Mouse (Mus musculus): ENCODE measurements at regions not wholly inside any gene's neighbourhood (a gene's known extent, or its start where the extent isn't known, plus 50 kb on each side); places are given as distances from the start of the nearest gene placed in this dataset.

- no peak for DNase-seq
Measured at GRCm38 (mm10) chr10:39316533-39316932, 52.1 kb upstream of the Fyn start.

GRCm38 (mm10) chr10:39315434-39316174 lies 53.1 kb upstream of the Fyn start:
- no peak for DNase-seq

DNA sequence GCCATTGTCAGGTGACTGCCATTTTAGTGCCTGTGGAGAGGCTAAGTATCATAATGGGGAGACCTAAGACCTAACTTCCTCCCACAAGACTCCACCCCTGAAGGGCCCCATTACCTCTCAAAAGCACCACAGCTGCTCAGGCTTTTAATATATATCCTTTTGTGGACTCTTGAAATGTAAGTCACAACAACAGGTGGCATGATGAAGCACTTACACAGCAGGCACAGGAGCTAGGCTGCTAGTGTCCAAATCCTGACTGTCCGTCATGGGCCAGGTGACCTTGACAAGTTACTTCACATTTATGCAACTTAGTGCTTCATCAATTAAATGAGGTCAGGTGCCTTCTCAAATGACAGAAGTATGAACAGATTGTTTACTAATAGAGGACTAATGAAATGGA lies 57.2 kb upstream of the Fyn start:
- no peak for DNase-seq

- DNase-seq = no peak
Measured at GRCm38 (mm10) chr10:39308535-39308934, 60.1 kb upstream of the Fyn start.

DNA sequence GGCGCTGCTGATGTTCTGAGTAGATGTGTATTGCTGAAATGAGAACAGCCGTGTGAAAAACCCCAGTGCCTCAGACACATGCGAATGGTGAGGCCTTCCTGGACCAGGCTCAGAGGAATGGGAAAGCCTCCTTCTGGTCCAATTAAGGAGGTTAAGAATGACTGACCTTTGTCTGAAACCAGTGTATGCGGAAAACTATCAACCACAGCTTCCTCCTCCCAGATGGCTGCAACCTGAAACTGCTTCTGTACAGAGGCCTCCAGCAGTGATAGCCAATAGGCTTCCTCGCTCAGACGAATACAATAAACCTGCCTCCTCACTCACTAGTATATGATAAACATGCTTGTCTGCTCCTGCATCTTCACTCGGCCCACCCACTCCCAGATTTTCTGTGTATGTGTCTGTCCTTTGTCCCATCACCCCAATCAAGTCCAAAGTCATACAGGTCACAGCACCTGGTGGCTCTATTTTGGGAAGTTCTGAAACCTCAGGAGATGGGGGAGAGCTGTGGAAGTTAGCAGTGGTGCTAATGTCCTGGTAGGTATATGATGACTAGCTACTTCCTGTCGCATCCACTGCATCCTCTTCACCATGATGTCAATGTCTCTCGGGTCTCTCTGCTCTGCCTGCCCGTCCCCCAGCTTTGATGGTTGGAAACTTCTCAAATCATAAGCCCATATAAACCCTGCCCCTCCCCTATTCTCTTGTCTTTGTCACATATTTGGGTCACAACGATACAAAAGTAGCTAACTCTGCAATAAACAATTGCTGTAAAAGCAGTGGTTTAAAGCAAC lies 75.8 kb upstream of the Fyn start:
- no peak for DNase-seq

GRCm38 (mm10) chr10:39291747-39292198 lies 76.9 kb upstream of the Fyn start:
- DNase-seq = no peak

GRCm38 (mm10) chr10:39291134-39291746 lies 77.4 kb upstream of the Fyn start:
- peak; percentile 20 for DNase-seq

GRCm38 (mm10) chr10:39290245-39290644 lies 78.4 kb upstream of the Fyn start:
- DNase-seq = no peak

DNA sequence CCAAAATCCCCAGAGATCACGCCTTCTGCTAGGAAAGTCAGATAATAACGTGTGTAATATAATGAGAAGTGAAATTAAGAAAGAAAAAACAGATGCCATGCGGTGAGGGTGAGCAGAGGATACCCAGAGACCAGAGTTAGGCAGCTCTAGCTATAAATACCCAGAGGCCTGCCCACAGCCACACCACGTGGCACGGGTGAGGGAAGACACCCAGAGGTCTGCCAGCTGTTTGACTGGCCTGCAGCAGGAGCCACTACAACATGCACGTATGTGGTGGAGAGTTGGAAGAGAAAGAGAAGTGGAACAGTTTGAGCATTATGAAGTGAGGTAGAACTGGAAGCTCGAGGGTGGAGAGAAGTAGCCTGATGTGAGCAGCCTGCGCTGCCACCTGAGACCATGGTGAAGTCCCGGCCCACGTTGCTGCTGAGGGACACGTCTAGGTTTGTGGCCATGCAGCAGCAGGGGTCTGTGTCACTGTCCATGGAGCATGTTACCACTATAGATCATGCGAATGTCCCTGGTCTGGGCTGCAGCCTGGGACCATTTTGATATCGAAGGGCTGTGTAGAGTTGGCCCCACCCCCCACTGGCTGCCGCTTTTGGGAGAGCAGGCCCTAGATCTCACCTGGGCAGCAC lies 88.2 kb upstream of the Fyn start:
- no peak for DNase-seq

DNA sequence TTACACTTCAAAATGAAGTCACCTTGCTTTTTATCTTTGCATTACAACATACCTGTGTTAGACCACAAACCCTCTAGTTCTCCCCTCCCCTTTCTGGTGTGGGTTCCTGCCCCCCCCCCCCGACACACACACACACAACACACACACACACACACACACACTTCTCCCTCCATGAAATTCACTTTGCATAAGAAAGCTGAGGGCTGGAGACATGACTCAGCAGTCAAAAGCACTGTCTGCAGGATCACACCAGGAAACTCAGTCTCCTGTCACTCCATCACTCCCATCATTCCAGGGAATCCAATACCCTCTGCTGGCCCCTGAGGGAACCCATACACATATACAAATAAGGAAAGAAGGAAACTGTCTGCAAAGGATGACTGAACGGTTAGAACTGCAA lies 94.5 kb upstream of the Fyn start:
- DNase-seq = no peak

DNA sequence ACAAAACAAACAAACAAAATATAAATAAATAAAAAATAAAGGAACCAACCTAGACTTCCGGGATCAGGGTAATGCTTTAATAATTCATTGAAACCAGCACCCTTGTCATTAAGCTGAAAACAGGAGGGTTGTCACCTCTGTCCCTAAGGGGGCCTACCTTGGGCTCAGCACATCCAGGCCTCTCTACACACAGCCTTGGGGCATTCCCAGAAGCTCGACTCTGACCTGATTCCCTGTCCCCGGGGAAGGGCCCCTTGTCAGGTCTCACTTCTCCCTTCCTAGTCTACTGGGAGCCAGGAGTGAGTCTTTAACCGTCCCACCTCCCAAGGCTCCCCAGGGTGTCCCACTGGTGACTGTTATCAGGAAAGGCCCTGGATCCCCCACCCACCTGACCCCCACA lies 95.2 kb upstream of the Fyn start:
- DNase-seq = no peak

DNA sequence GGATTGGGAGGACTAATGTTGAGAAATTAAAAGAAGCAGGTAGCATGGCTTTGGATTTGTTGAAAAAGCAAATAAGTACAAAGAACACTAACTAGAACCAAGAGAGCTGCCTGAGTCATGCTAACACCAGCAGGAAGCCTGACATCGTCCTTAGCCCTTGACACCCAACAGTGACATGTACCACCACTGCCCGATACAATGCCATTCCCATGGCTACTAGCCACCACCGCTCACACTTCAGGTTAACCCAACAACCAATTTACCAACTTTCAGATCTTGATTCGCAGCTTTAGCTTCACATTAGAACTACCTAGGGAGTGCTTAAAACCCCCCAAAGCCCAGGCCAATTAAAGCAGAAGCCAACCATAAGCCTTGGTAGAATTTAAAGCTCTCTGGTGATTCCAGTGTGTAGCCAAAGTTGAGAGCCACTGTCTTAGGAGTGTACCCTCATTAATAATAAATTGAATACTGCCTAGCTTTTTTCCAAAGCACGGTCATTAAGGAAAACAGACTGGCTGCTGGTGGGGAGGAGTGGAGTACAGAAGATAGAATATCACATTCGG lies 96.2 kb upstream of the Fyn start:
- DNase-seq = no peak

DNA sequence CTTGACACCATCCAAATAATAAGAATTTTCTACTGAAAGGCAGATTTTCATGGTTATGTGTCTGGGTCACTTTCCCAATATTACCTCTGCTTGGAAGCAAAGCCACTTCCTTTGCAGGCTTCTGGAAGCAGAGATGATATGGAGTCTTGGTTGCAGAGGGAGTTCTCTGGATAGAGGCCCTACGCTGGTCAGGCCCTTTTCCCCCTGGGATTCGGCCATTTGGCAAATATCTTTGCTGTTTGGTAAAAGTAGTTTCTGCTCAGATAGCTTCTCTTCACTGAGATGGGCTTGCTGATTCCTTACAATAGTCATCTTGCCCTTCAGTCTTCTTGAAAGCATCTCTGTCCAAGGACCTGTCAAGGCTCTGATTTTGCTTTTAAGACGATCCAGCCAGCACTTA lies 98.2 kb upstream of the Fyn start:
- DNase-seq = no peak

DNA sequence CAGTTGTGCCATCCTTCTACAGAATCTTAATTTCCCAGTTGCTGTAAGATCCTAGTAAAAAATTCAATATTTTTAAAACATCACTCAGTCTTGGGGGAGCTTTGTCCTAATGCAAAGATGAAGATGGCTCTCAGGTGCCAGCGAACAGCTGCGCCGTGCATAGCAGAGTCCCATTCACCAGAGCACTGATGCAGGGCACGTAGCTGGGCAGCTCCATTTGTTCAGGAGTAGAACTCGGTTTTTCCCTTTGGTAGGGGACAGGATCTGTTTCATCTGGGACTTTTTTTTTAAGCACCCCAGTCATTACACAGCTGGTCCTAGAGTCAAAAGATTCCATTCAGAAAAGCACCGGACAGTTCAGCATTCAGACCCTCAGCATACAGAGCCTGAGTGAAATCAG lies 101.4 kb upstream of the Fyn start:
- DNase-seq = no peak

DNA sequence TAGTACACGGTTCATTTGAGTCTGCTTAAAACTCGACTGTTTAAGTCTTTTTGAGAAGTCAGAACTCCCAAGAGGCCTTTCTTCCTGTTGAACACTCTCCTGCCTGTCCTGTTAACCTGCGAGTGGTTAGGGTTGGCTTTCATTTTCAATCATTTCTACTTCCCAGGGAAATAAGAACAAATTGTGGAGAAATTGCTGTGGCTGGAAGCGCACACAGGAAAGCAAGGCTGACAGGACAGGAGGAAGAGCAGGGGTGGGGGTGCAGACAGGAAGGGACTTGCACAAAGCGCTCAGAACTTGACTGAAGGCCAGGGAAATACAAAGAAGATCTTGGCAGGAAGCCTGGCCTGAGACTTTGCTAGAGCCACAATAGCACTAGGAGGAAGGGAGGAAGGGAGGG lies 102.2 kb upstream of the Fyn start:
- DNase-seq = peak; percentile 19

- no peak for DNase-seq
Measured at GRCm38 (mm10) chr10:39262466-39262865, 98.9 kb upstream of the Ccn6 start.

- no peak for DNase-seq
Measured at GRCm38 (mm10) chr10:39261174-39262145, 97.9 kb upstream of the Ccn6 start.

- DNase-seq = no peak
Measured at GRCm38 (mm10) chr10:39260061-39260460, 96.5 kb upstream of the Ccn6 start.

GRCm38 (mm10) chr10:39257371-39258154 lies 94.0 kb upstream of the Ccn6 start:
- DNase-seq = no peak

DNA sequence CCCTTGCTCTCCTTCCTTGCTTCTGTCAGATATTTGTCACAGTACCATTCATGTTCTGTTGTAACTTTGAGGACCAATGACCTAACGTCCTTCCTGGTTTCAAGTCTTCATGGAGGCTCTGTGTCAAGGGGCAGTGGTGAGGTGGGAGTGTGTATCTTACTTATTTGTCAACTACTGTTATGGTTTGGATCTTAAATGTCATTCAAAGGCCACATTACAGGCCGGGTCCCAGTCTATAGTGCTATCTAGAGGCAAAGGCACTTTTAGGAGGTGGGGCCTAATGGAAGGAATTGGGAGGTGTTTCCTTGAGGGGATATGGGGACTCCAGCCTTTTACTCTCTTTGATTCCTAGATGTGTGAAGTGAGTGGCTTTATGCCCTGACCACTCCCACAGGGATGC lies 91.0 kb upstream of the Ccn6 start:
- DNase-seq = no peak

DNA sequence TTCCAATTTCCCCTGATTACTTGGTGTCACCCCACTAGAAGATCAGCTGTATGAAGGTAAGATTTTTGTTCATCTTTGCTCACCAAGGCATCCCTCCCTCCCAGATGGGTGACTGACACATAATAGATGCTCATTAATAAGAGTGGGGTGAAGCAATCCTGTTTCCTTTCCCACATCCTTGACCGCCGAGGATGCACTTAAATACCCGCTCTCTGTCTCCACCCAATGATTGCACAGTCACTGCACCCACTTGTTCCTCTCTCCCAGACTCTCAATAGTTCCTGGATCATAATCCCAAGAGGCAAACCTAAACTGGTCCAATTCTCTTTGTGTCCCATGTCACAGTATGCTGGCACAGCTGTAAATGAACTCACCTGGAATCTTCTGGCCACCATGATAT lies 86.4 kb upstream of the Ccn6 start:
- DNase-seq = no peak
